Mouse (Mus musculus): ENCODE results near the gene Sez6l2. TPM values are rescaled to one million over a fixed set of nuclear protein-coding genes. Genes with fewer than 3 reads are reported as not detected.

Gene Sez6l2
- total RNA-seq, 2 experiments from 2014 or later = 421 to 427 TPM

- intact Hi-C loops (cut with DNase I) = no loop called here
- Histone ChIP-seq H3K4me3 (no peak overlapping the region), H3K27ac (no peak overlapping the region)
- DNase-seq (ENCODE audit: extremely low spot score in 1 of 2, low spot score in 2 of 2) = no peak
- TF ChIP-seq CTCF (IDR thresholded peaks at IDR 0.05) = no peak
Measured at GRCm38 (mm10) chr7:127011051-127011450, 60.7 kb downstream of the Sez6l2 start.

GRCm38 (mm10) chr7:127011717-127012116, 61.4 kb downstream of the Sez6l2 start:
- Histone ChIP-seq H3K27ac (no peak overlapping the region), H3K4me3 (no peak overlapping the region)
- DNase-seq (ENCODE audit: extremely low spot score in 1 of 2, low spot score in 2 of 2) = no peak
- no peak for TF ChIP-seq CTCF (IDR thresholded peaks at IDR 0.05)
- intact Hi-C loops (cut with DNase I) = no loop called here

- no peak overlapping the region for H3K27ac ChIP-seq
- H3K4me3 ChIP-seq = no peak overlapping the region
- DNase-seq (ENCODE audit: extremely low spot score in 1 of 2, low spot score in 2 of 2) = no peak
- intact Hi-C loops (cut with DNase I) = no loop called here
- TF ChIP-seq CTCF (IDR thresholded peaks at IDR 0.05) = no peak
Measured at GRCm38 (mm10) chr7:127012374-127012773, 62.0 kb downstream of the Sez6l2 start.

- intact Hi-C loops (cut with DNase I) = no loop called here
- Histone ChIP-seq H3K4me3 (no peak overlapping the region), H3K27ac (no peak overlapping the region)
- TF ChIP-seq CTCF (IDR thresholded peaks at IDR 0.05) = no peak
- no peak for DNase-seq (ENCODE audit: extremely low spot score in 1 of 2, low spot score in 2 of 2)
Measured at GRCm38 (mm10) chr7:127012845-127013244, 62.5 kb downstream of the Sez6l2 start.

- no peak overlapping the region for H3K4me3 ChIP-seq
- H3K27ac ChIP-seq = no peak overlapping the region
- intact Hi-C loops (cut with DNase I) = no loop called here
- no peak for TF ChIP-seq CTCF (IDR thresholded peaks at IDR 0.05)
- no peak for DNase-seq (ENCODE audit: extremely low spot score in 1 of 2, low spot score in 2 of 2)
Measured at GRCm38 (mm10) chr7:127013385-127013784, 63.0 kb downstream of the Sez6l2 start.

GRCm38 (mm10) chr7:127014320-127014719, 64.0 kb downstream of the Sez6l2 start, which contains the start of gene Mvp:
Gene Mvp, minus strand, starts transcription at chr7:127014621.
- no peak for DNase-seq (ENCODE audit: extremely low spot score in 1 of 2, low spot score in 2 of 2)
- intact Hi-C loops (cut with DNase I) = no loop called here
- TF ChIP-seq CTCF (IDR thresholded peaks at IDR 0.05) = no peak
- Histone ChIP-seq H3K27ac (peak within 1 kb of the TSS; percentile 79), H3K4me3 (peak within 1 kb of the TSS; percentile 51)

GRCm38 (mm10) chr7:127014993-127015392, 64.6 kb downstream of the Sez6l2 start:
- no peak for TF ChIP-seq CTCF (IDR thresholded peaks at IDR 0.05)
- DNase-seq (ENCODE audit: extremely low spot score in 1 of 2, low spot score in 2 of 2) = no peak
- no peak overlapping the region; the same call in 1 of the 2 replicates for H3K27ac ChIP-seq
- H3K4me3 ChIP-seq = no peak overlapping the region
- intact Hi-C loops (cut with DNase I) = no loop called here

GRCm38 (mm10) chr7:127016081-127016480, 65.7 kb downstream of the Sez6l2 start:
- H3K27ac ChIP-seq = peak overlapping the region; percentile 95
- intact Hi-C loops (cut with DNase I) = loop anchor here (2.0 kb wide), 1 partner anchor 39 kb away; the partner anchor contains the start of gene Cdiptos
- no peak for DNase-seq (ENCODE audit: extremely low spot score in 1 of 2, low spot score in 2 of 2)
- peak overlapping the region; percentile 69 for H3K4me3 ChIP-seq
- no peak for TF ChIP-seq CTCF (IDR thresholded peaks at IDR 0.05)

GRCm38 (mm10) chr7:127016481-127016485, 65.9 kb downstream of the Sez6l2 start, which contains the start of gene Pagr1b:
Gene Pagr1b, minus strand, starts transcription at chr7:127016484.
- H3K27ac ChIP-seq = peak within 1 kb of the TSS; percentile 95
- peak within 1 kb of the TSS; percentile 69 for H3K4me3 ChIP-seq
- TF ChIP-seq CTCF (IDR thresholded peaks at IDR 0.05) = no peak
- DNase-seq (ENCODE audit: extremely low spot score in 1 of 2, low spot score in 2 of 2) = no peak
- intact Hi-C loops (cut with DNase I) = loop anchor here (2.0 kb wide), 1 partner anchor 39 kb away; the partner anchor contains the start of gene Cdiptos

- H3K4me3 ChIP-seq = peak overlapping the region; percentile 69
- no peak for TF ChIP-seq CTCF (IDR thresholded peaks at IDR 0.05)
- peak overlapping the region; percentile 95 for H3K27ac ChIP-seq
- peak; percentile 61 to 66 for DNase-seq (ENCODE audit: extremely low spot score in 1 of 2, low spot score in 2 of 2)
- intact Hi-C loops (cut with DNase I) = loop anchor here (2.0 kb wide), 1 partner anchor 40 kb away; the partner anchor contains the start of gene Cdiptos
Measured at GRCm38 (mm10) chr7:127016486-127016938, 66.1 kb downstream of the Sez6l2 start.

GRCm38 (mm10) chr7:127016971-127017949, 66.9 kb downstream of the Sez6l2 start, which contains the start of gene Pagr1a:
Gene Pagr1a, minus strand, starts transcription at chr7:127017352.
- DNase-seq (ENCODE audit: extremely low spot score in 1 of 2, low spot score in 2 of 2) = peak; percentile 94 to 96
- TF ChIP-seq CTCF (IDR thresholded peaks at IDR 0.05) = peak; percentile 87
- H3K4me3 ChIP-seq = peak within 1 kb of the TSS; percentile 69
- peak within 1 kb of the TSS; percentile 95 for H3K27ac ChIP-seq
- intact Hi-C loops (cut with DNase I) = loop anchor here (1.0 to 2.0 kb wide), 2 partner anchors 40 to 87 kb away; partner anchors contain the start of gene Cdiptos

- Histone ChIP-seq H3K27ac (peak overlapping the region; percentile 95), H3K4me3 (peak overlapping the region; percentile 69)
- TF ChIP-seq CTCF (IDR thresholded peaks at IDR 0.05) = no peak
- intact Hi-C loops (cut with DNase I) = loop anchor here (1.0 to 2.0 kb wide), 2 partner anchors 41 to 86 kb away; partner anchors contain the start of gene Cdiptos
- no peak for DNase-seq (ENCODE audit: extremely low spot score in 1 of 2, low spot score in 2 of 2)
Measured at GRCm38 (mm10) chr7:127017950-127018345, 67.6 kb downstream of the Sez6l2 start.

All from left cerebral cortex, adult 2 months (tissue).